Mouse (Mus musculus) MEL (cell line): ENCODE data around the gene Rtbdn. TPM values are rescaled to one million over a fixed set of nuclear protein-coding genes. Genes with fewer than 3 reads are reported as not detected.

Source experiments
- DNase-seq: peaks from one replicate; pipeline ENCODE4 v3.0.0; 2011; ENCODE audit warnings: low read depth, low spot score
- H3K27ac ChIP-seq: 2 replicates; pipeline ENCODE4 v1.5.1; 2012; ENCODE audit warnings: low read depth, mild to moderate bottlenecking, control low read depth, low read length, moderate library complexity; ENCODE audit not compliant: control insufficient read depth
- H3K27me3 ChIP-seq, 2 experiments: fragments of 150-350 bp in 1 of 2; sonication (generic) in 1 of 2; 2 replicates each; pipeline ENCODE4 v1.6.1; 2012; ENCODE audit warnings: low read length in 2 of 2, mild to moderate bottlenecking in 2 of 2, improper control_type of control experiment in 1 of 2, moderate library complexity in 1 of 2; ENCODE audit not compliant: insufficient read depth in 2 of 2, control insufficient read depth in 1 of 2
- H3K36me3 ChIP-seq, 2 experiments: 2 replicates each; pipeline ENCODE4 v1.6.1; 2012 to 2014; ENCODE audit warnings: low read length in 2 of 2, improper control_type of control experiment in 1 of 2, inconsistent platforms in 1 of 2, mild to moderate bottlenecking in 1 of 2; ENCODE audit not compliant: insufficient read depth in 2 of 2, control insufficient read depth in 1 of 2
- H3K4me1 ChIP-seq, 2 experiments: fragments of 150-350 bp in 1 of 2; sonication (generic) in 1 of 2; 2 replicates each; pipeline ENCODE4 v1.6.1; 2012; ENCODE audit warnings: low read length in 2 of 2, improper control_type of control experiment in 1 of 2, mild to moderate bottlenecking in 1 of 2; ENCODE audit not compliant: insufficient read depth in 2 of 2, control insufficient read depth in 1 of 2
- H3K4me3 ChIP-seq, 2 experiments: fragments of 150-350 bp in 1 of 2; sonication (generic) in 1 of 2; 2 replicates each; pipeline ENCODE4 v1.5.1; 2012; ENCODE audit warnings: low read depth in 2 of 2, low read length in 2 of 2, mild to moderate bottlenecking in 2 of 2, moderate library complexity in 2 of 2, control low read depth in 1 of 2, improper control_type of control experiment in 1 of 2; ENCODE audit not compliant: control insufficient read depth in 1 of 2, insufficient read depth in 1 of 2
- H3K79me2 ChIP-seq: 2 replicates; pipeline ENCODE4 v1.6.1; 2012; ENCODE audit warnings: mild to moderate bottlenecking, low read length, moderate library complexity; ENCODE audit not compliant: control insufficient read depth, poor library complexity, insufficient read depth
- H3K9ac ChIP-seq: 2 replicates; pipeline ENCODE4 v1.6.1; 2012; ENCODE audit warnings: low read depth, mild to moderate bottlenecking, control low read depth, low read length, moderate library complexity; ENCODE audit not compliant: control insufficient read depth, poor library complexity, severe bottlenecking
- H3K9me3 ChIP-seq: fragments of 150-350 bp; sonication (generic); replicated peaks from 2 replicates; pipeline ENCODE4 v1.6.1; 2012; ENCODE audit warnings: mild to moderate bottlenecking, low read length, improper control_type of control experiment, moderate library complexity; ENCODE audit not compliant: insufficient read depth
- BHLHE40 ChIP-seq: IDR thresholded peaks from 2 replicates; pipeline ENCODE4 v1.6.1; 2012; ENCODE audit warnings: low read depth, mild to moderate bottlenecking, inconsistent platforms, low read length, improper control_type of control experiment, borderline replicate concordance
- E2F4 ChIP-seq: IDR thresholded peaks from 2 replicates; pipeline ENCODE4 v1.6.1; 2011; ENCODE audit warnings: low read depth, low read length, improper control_type of control experiment, borderline replicate concordance
- ELF1 ChIP-seq: IDR thresholded peaks from 2 replicates; pipeline ENCODE4 v1.6.1; 2014; ENCODE audit warnings: low read depth, mild to moderate bottlenecking, inconsistent platforms, low read length, improper control_type of control experiment, moderate library complexity
- GABPA ChIP-seq: IDR thresholded peaks from 2 replicates; pipeline ENCODE4 v1.6.1; 2012; ENCODE audit warnings: low read depth, mild to moderate bottlenecking, inconsistent platforms, low read length, improper control_type of control experiment, moderate library complexity
- GATA1 ChIP-seq: IDR thresholded peaks from 2 replicates; pipeline ENCODE4 v1.6.1; 2011; ENCODE audit warnings: low read depth, low read length, improper control_type of control experiment
- HCFC1 ChIP-seq: IDR thresholded peaks from 2 replicates; pipeline ENCODE4 v1.6.1; 2012; ENCODE audit warnings: low read depth, mild to moderate bottlenecking, inconsistent platforms, low read length, improper control_type of control experiment, moderate library complexity
- MAX ChIP-seq: IDR thresholded peaks from 2 replicates; pipeline ENCODE4 v1.6.1; 2011; ENCODE audit warnings: low read length, improper control_type of control experiment
- MEF2A ChIP-seq: IDR thresholded peaks from 2 replicates; pipeline ENCODE4 v1.6.1; 2014; ENCODE audit warnings: low read depth, mild to moderate bottlenecking, inconsistent platforms, low read length, improper control_type of control experiment; ENCODE audit not compliant: poor library complexity, insufficient replicate concordance, severe bottlenecking; ENCODE audit errors: extremely low read depth
- MXI1 ChIP-seq: IDR thresholded peaks from 2 replicates; pipeline ENCODE4 v1.6.1; 2011; ENCODE audit warnings: mild to moderate bottlenecking, low read depth, low read length, improper control_type of control experiment
- MYB ChIP-seq: IDR thresholded peaks from 2 replicates; pipeline ENCODE4 v1.6.1; 2011; ENCODE audit warnings: mild to moderate bottlenecking, low read depth, low read length, improper control_type of control experiment
- MYC ChIP-seq: IDR thresholded peaks from 2 replicates; pipeline ENCODE4 v1.6.1; 2011; ENCODE audit warnings: low read depth, mild to moderate bottlenecking, low read length, improper control_type of control experiment, moderate library complexity
- NELFE ChIP-seq: IDR thresholded peaks from 2 replicates; pipeline ENCODE4 v1.6.1; 2011; ENCODE audit warnings: low read depth, low read length, improper control_type of control experiment
- NRF1 ChIP-seq: IDR thresholded peaks from 2 replicates; pipeline ENCODE4 v1.6.1; 2014; ENCODE audit warnings: low read depth, mild to moderate bottlenecking, inconsistent platforms, low read length, improper control_type of control experiment, moderate library complexity; ENCODE audit not compliant: poor library complexity, insufficient read depth, severe bottlenecking
- POLR2AphosphoS5 ChIP-seq: IDR thresholded peaks from 2 replicates; pipeline ENCODE4 v1.6.1; 2012; ENCODE audit warnings: low read depth, borderline replicate concordance, mild to moderate bottlenecking, inconsistent platforms, low read length, moderate library complexity, mixed read lengths
- SIN3A ChIP-seq: IDR thresholded peaks from 2 replicates; pipeline ENCODE4 v1.6.1; 2012; ENCODE audit warnings: low read length, improper control_type of control experiment, inconsistent platforms
- SMC3 ChIP-seq: IDR thresholded peaks from 2 replicates; pipeline ENCODE4 v1.6.1; 2011; ENCODE audit warnings: low read depth, low read length, improper control_type of control experiment
- TAL1 ChIP-seq: IDR thresholded peaks from 2 replicates; pipeline ENCODE4 v1.6.1; 2012; ENCODE audit warnings: mild to moderate bottlenecking, inconsistent platforms, low read length, moderate library complexity, mixed read lengths
- UBTF ChIP-seq: IDR thresholded peaks from 2 replicates; pipeline ENCODE4 v1.6.1; 2012; ENCODE audit warnings: low read depth, mild to moderate bottlenecking, inconsistent platforms, low read length, improper control_type of control experiment, moderate library complexity, borderline replicate concordance; ENCODE audit not compliant: insufficient read depth
- USF1 ChIP-seq: IDR thresholded peaks from 2 replicates; pipeline ENCODE4 v1.6.1; 2014; ENCODE audit warnings: low read depth, mild to moderate bottlenecking, inconsistent platforms, low read length, improper control_type of control experiment, moderate library complexity
- ZKSCAN1 ChIP-seq: IDR thresholded peaks from 2 replicates; pipeline ENCODE4 v1.6.1; 2012; ENCODE audit warnings: low read depth, mild to moderate bottlenecking, inconsistent platforms, low read length, improper control_type of control experiment, moderate library complexity
- ZMIZ1 ChIP-seq: IDR thresholded peaks from 2 replicates; pipeline ENCODE4 v1.6.1; 2012; ENCODE audit warnings: low read depth, mild to moderate bottlenecking, inconsistent platforms, low read length, improper control_type of control experiment, moderate library complexity
- polyA plus RNA-seq, 2 experiments: library from polyadenylated mRNA; stranded (reverse) in 1 of 2; unstranded in 1 of 2; fragments of >175 nt in 1 of 2; fragments of >200 nt in 1 of 2; gene quantifications; 2 replicates each; pipeline versions ENCODE4 v1.2.1 to v1.2.4; 2012; ENCODE audit warnings: low replicate concordance in 2 of 2, low read depth in 1 of 2; ENCODE audit not compliant: insufficient read length in 2 of 2, insufficient read depth in 1 of 2, missing spikeins in 1 of 2
- total RNA-seq: library from RNA; depleted of rRNA; stranded (reverse); fragments of 300-350 nt; gene quantifications from 2 replicates; pipeline ENCODE4 v1.2.3, GENCODE M21; 2012

The Rtbdn gene
- total and polyA plus RNA-seq, 3 experiments, result 0.08 to 0.11 TPM; not detected in 1

DNA sequence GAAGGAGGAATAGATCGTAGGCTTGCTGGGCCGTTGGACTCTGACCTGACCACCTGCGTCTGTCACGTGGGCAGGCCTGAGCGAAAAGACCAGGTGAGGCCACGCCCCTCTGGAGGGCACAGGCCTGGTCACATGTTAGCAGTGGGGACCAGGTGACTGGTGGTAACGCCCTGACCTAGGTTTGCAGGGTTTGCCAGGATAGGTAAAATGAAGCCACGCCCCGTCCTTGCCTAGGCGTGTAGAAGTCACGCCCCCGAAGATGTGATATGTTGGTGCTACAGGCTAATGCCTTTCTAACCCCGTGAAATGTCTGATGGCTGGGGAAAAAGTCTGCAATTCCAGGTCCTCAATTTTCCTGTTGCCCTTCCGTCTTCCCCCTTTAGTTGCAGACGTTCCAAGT is 44.0 kb downstream of the Rtbdn start:
- no peaks in the 10 kb centered on the region for H3K27me3 ChIP-seq
- DNase-seq, result no peak
- peak overlapping the region; percentile 80 for H3K9ac ChIP-seq
- no peak overlapping the region; the same call in 1 of the 2 replicates for H3K27ac ChIP-seq
- H3K9me3 ChIP-seq, result no peaks in the 10 kb centered on the region
- H3K4me3 ChIP-seq, result peak overlapping the region; percentile 75 to 81
- TF ChIP-seq POLR2AphosphoS5 (no peak), E2F4 (no peak), BHLHE40 (no peak), MEF2A (no peak), MYC (no peak), ZKSCAN1 (no peak), MXI1 (0 out of 2 replicates have a peak, but pooled peaks have one; percentile 16), TAL1 (no peak), GATA1 (no peak), ELF1 (no peak), GABPA (no peak), USF1 (0 out of 2 replicates have a peak, but pooled peaks have one; percentile 4), MYB (no peak), HCFC1 (no peak), MAX (no peak), ZMIZ1 (0 out of 2 replicates have a peak, but pooled peaks have one; percentile 4), UBTF (no peak)
- peaks cover 0 to 9% of the 10 kb centered on the region in 2 experiments; a peak in 2 of 4 replicates for H3K36me3 ChIP-seq
- H3K4me1 ChIP-seq, result peaks cover 0 to 21% of the 10 kb centered on the region in 2 experiments; a peak in 3 of 4 replicates
- no peaks in the 10 kb centered on the region; the same call in 1 of the 2 replicates for H3K79me2 ChIP-seq

DNA sequence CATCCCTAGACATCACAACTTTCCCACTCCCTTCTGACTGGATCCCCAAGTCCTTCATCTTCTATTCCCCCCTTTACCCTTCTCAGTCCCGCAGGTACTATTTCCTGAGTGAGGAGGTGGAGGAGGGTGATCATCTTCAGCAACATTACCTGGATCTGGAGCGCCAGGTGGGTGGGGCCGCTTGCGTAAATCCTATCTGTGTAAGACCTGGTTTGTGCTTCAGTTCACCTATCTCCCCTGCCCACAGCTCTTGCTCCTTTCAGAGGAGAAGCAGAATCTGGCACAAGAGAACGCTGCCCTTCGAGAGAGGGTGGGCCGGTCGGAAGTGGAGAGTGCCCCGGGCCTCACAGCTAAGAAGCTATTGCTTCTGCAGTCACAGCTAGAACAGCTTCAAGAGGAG is 47.6 kb downstream of the Rtbdn start:
- H3K36me3 ChIP-seq, result peaks cover 0 to 1% of the 10 kb centered on the region in 2 experiments; a peak in 1 of 4 replicates
- TF ChIP-seq MAX, result no peak
- TF ChIP-seq ELF1, result no peak
- TF ChIP-seq NRF1, result no peak
- TF ChIP-seq NELFE, result no peak
- no peak for TF ChIP-seq SMC3
- no peak for TF ChIP-seq SIN3A
- no peak for TF ChIP-seq MYB

More for the DNA sequence above, 47.6 kb downstream of the Rtbdn start:
- Histone ChIP-seq H3K79me2 (no peaks in the 10 kb centered on the region; the same call in 1 of the 2 replicates), H3K27ac (no peak overlapping the region), H3K9me3 (no peaks in the 10 kb centered on the region), H3K27me3 (no peaks in the 10 kb centered on the region), H3K4me3 (no peak overlapping the region), H3K4me1 (peaks cover 0 to 11% of the 10 kb centered on the region in 2 experiments; a peak in 3 of 4 replicates), H3K9ac (no peak overlapping the region)
- DNase-seq, result no peak
